Mouse (Mus musculus) liver, adult 2 months (tissue): ENCODE measurements at regions not wholly inside any gene's neighbourhood (a gene's known extent, or its start where the extent isn't known, plus 50 kb on each side); places are given as distances from the start of the nearest gene placed in this dataset.

Experiments
- DNase-seq: peaks from one replicate; pipeline ENCODE4 v3.0.0-alpha.2; 2011; ENCODE audit warnings: low read depth, low spot score; ENCODE audit errors: extremely low read depth
- H3K27ac ChIP-seq: fragments of 200-500 bp; replicated peaks from 2 replicates; pipeline ENCODE4 v1.5.1; 2012; ENCODE audit warnings: low read depth, mild to moderate bottlenecking, control low read depth, inconsistent platforms, low read length; ENCODE audit not compliant: insufficient read depth
- H3K27me3 ChIP-seq: fragments of 200-500 bp; 2 replicates; pipeline ENCODE4 v1.6.1; 2012; ENCODE audit warnings: mild to moderate bottlenecking, moderate library complexity, low read length, inconsistent platforms; ENCODE audit not compliant: control insufficient read depth, insufficient read depth
- H3K36me3 ChIP-seq: fragments of 200-500 bp; 2 replicates; pipeline ENCODE4 v1.6.1; 2012; ENCODE audit warnings: low read length, inconsistent platforms; ENCODE audit not compliant: control insufficient read depth, insufficient read depth
- H3K4me1 ChIP-seq: fragments of 200-500 bp; 2 replicates; pipeline ENCODE4 v1.6.1; 2011; ENCODE audit warnings: low read length; ENCODE audit not compliant: control insufficient read depth, insufficient read depth
- H3K4me3 ChIP-seq: fragments of 200-500 bp; 2 replicates; pipeline ENCODE4 v1.5.1; 2011; ENCODE audit warnings: low read depth, mild to moderate bottlenecking, control low read depth, low read length, moderate library complexity; ENCODE audit not compliant: insufficient read depth
- H3K79me2 ChIP-seq: fragments of 200-500 bp; 2 replicates; pipeline ENCODE4 v1.6.1; 2012; ENCODE audit warnings: inconsistent platforms, mild to moderate bottlenecking, low read length, moderate library complexity; ENCODE audit not compliant: control insufficient read depth, insufficient read depth
- H3K9ac ChIP-seq: fragments of 200-500 bp; 2 replicates; pipeline ENCODE4 v1.6.1; 2012; ENCODE audit warnings: low read depth, mild to moderate bottlenecking, control low read depth, inconsistent platforms, low read length
- CTCF ChIP-seq: fragments of 200-500 bp; IDR thresholded peaks from 2 replicates; pipeline ENCODE4 v1.5.1; 2011; ENCODE audit warnings: low read depth, low read length, control low read depth
- POLR2A ChIP-seq: fragments of 200-500 bp; IDR thresholded peaks from 2 replicates; pipeline ENCODE4 v1.6.1; 2011; ENCODE audit warnings: low read length, control low read depth; ENCODE audit not compliant: insufficient read depth; ENCODE audit errors: extremely low read depth
- WGBS: fragments of 180-500 bp; shearing (Covaris S2); methylation state at CpG from one replicate; pipeline ENCODE4 v1.1.7; 2018; 5-methylcytosine and 5-hydroxymethylcytosine counted together

- 84% methylated on average over 8 of the region's 8 CpGs for WGBS
- H3K36me3 ChIP-seq: no peaks in the 10 kb centered on the region
- no peak overlapping the region for H3K27ac ChIP-seq
- no peak for TF ChIP-seq POLR2A
- TF ChIP-seq CTCF: no peak
- no peak overlapping the region for H3K4me3 ChIP-seq
- H3K27me3 ChIP-seq: no peaks in the 10 kb centered on the region
- H3K79me2 ChIP-seq: no peaks in the 10 kb centered on the region
- no peaks in the 10 kb centered on the region for H3K4me1 ChIP-seq
- no peak overlapping the region for H3K9ac ChIP-seq
- DNase-seq: no peak
Measured at GRCm38 (mm10) chr8:109214247-109214646, 279.6 kb upstream of the Pmfbp1 start.

DNA sequence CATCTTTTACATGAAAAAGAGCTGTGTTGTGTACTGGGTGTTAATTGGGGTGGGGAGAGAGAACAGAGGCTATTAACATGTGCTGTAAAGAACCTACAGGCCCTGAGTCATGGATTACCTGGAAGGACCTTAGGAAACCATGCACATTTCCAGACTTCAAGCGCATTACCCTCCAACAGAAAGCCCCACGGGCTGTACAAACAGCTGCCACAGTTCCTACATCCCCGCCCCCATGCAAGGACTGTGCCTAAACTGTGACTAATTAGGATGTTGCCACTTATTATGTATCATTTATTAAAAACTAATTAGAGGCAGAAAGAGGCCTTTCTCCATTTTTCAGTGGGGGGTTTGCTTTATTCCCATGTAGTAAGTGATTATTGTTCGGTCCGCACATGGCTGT, 277.5 kb upstream of the Pmfbp1 start:
- Histone ChIP-seq H3K27me3 (no peaks in the 10 kb centered on the region), H3K9ac (no peak overlapping the region), H3K4me1 (no peaks in the 10 kb centered on the region), H3K79me2 (no peaks in the 10 kb centered on the region), H3K4me3 (no peak overlapping the region), H3K27ac (no peak overlapping the region), H3K36me3 (no peaks in the 10 kb centered on the region)
- no peak for DNase-seq
- no peak for TF ChIP-seq CTCF
- TF ChIP-seq POLR2A: no peak
- 91% methylated on average over 5 of the region's 5 CpGs for WGBS

- no peaks in the 10 kb centered on the region for H3K36me3 ChIP-seq
- no peak for DNase-seq
- no peak overlapping the region for H3K27ac ChIP-seq
- H3K27me3 ChIP-seq: no peaks in the 10 kb centered on the region
- no peak overlapping the region for H3K4me3 ChIP-seq
- no peaks in the 10 kb centered on the region for H3K79me2 ChIP-seq
- 94% methylated on average over 19 of the region's 19 CpGs for WGBS
- TF ChIP-seq POLR2A (no peak), CTCF (no peak)
- H3K4me1 ChIP-seq: no peaks in the 10 kb centered on the region
- no peak overlapping the region for H3K9ac ChIP-seq
Measured at GRCm38 (mm10) chr8:109217326-109217725, 276.5 kb upstream of the Pmfbp1 start.

DNA sequence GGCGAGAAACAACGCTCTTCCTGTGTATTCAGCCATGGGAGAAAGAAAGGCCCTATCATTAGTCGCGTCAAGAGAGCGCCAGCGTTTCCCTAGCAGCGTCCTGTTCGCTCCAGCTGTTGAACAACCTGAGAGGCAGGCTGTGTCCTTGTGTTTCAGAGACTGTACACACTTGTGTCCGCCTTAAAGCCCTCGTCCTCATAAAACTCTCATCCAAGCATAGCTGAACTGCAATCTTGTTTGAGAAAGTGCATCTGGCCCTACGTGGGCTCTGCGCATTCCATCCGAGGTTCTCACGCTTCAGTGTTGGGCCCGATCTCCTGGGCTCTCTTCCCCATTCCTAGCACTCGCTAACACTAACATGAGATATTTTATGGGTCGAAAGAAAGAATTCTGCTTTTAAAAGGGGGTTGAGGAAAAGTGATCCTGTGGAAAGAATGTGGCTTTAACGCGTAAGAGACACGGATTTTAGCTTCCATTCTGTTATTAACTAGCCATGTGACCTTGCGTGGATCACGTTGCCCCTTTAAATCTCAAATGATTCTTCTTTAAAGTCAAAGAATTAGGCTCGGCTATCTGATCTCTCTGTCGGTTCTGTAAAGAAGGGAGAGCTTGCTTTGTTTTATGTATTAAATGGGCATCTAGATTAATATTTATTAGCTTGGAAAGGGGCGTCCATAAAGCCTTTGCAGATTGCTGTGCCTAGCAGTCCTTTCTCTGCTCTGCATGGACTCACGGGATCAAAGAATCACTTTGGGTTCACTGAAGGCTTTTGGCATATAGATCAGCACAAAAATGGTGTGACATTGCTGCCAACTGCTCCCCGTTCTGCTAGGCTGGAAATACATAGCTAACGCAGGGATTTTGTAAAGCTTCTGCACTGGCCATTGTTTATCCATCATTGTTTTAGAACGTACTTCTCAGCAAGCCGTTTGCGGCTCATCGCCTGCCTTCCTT, 261.3 kb upstream of the Pmfbp1 start:
- TF ChIP-seq CTCF: no peak
- TF ChIP-seq POLR2A: no peak
- H3K27ac ChIP-seq: no peak overlapping the region
- H3K9ac ChIP-seq: no peak overlapping the region
- H3K4me3 ChIP-seq: no peak overlapping the region
- H3K4me1 ChIP-seq: no peaks in the 10 kb centered on the region
- no peak for DNase-seq
- WGBS: 83% methylated on average over 32 of the region's 32 CpGs
- H3K36me3 ChIP-seq: no peaks in the 10 kb centered on the region
- H3K79me2 ChIP-seq: no peaks in the 10 kb centered on the region
- no peaks in the 10 kb centered on the region for H3K27me3 ChIP-seq

- Histone ChIP-seq H3K79me2 (no peaks in the 10 kb centered on the region), H3K36me3 (no peaks in the 10 kb centered on the region), H3K4me1 (no peaks in the 10 kb centered on the region), H3K9ac (no peak overlapping the region), H3K27me3 (no peaks in the 10 kb centered on the region), H3K27ac (no peak overlapping the region), H3K4me3 (no peak overlapping the region)
- TF ChIP-seq CTCF (no peak), POLR2A (no peak)
- DNase-seq: no peak
- 85% methylated on average over 8 of the region's 8 CpGs for WGBS
Measured at GRCm38 (mm10) chr8:109245526-109245925, 248.3 kb upstream of the Pmfbp1 start.

- no peaks in the 10 kb centered on the region; the same call in 1 of the 2 replicates for H3K27me3 ChIP-seq
- H3K9ac ChIP-seq: no peak overlapping the region
- WGBS: 81% methylated on average over 6 of the region's 6 CpGs
- DNase-seq: no peak
- H3K27ac ChIP-seq: no peak overlapping the region
- TF ChIP-seq POLR2A: no peak
- no peak for TF ChIP-seq CTCF
- no peak overlapping the region for H3K4me3 ChIP-seq
- no peaks in the 10 kb centered on the region for H3K79me2 ChIP-seq
- no peaks in the 10 kb centered on the region for H3K4me1 ChIP-seq
- H3K36me3 ChIP-seq: no peaks in the 10 kb centered on the region
Measured at GRCm38 (mm10) chr8:109247875-109248274, 246.0 kb upstream of the Pmfbp1 start.
